Mouse (Mus musculus) embryo, embryonic 10 days (tissue): ENCODE measurements at regions not wholly inside any gene's neighbourhood (a gene's known extent, or its start where the extent isn't known, plus 50 kb on each side); places are given as distances from the start of the nearest gene placed in this dataset.

ENCODE experiments used
- DNase-seq: peaks from one replicate; pipeline ENCODE4 v3.0.0-alpha.2; 2015; ENCODE audit warnings: low spot score

- peak; percentile 45 for DNase-seq
Observed at GRCm38 (mm10) chr9:86230673-86231350, 233.9 kb downstream of the Ube2cbp start.

- DNase-seq, result peak; percentile 13
Observed at GRCm38 (mm10) chr9:86231692-86232091, 233.1 kb downstream of the Ube2cbp start.

- no peak for DNase-seq
Observed at GRCm38 (mm10) chr9:86232174-86232573, 232.6 kb downstream of the Ube2cbp start.

- no peak for DNase-seq
Observed at GRCm38 (mm10) chr9:86233775-86234174, 231.0 kb downstream of the Ube2cbp start.

- DNase-seq, result no peak
Observed at GRCm38 (mm10) chr9:86238691-86239090, 226.1 kb downstream of the Ube2cbp start.

GRCm38 (mm10) chr9:86240287-86240686 lies 224.5 kb downstream of the Ube2cbp start:
- no peak for DNase-seq

GRCm38 (mm10) chr9:86240896-86241295 lies 223.9 kb downstream of the Ube2cbp start:
- no peak for DNase-seq

- no peak for DNase-seq
Observed at GRCm38 (mm10) chr9:86250197-86250596, 214.6 kb downstream of the Ube2cbp start.

- DNase-seq, result no peak
Observed at GRCm38 (mm10) chr9:86251331-86251730, 213.4 kb downstream of the Ube2cbp start.
